Mouse (Mus musculus) layer of hippocampus, postnatal 14 days (tissue): ENCODE measurements around the gene Clcn5. TPM values are rescaled to one million over a fixed set of nuclear protein-coding genes. Genes with fewer than 3 reads are reported as not detected.

ENCODE experiments used
- DNase-seq, 2 experiments: peaks; one replicate each; pipeline ENCODE4 v3.0.0; 2021 to 2022; ENCODE audit warnings: low spot score in 2 of 2, mixed read lengths in 1 of 2
- long read RNA-seq, 2 experiments: library from polyadenylated mRNA; stranded (forward); transcript quantifications; one replicate each; pipeline ENCODE4 v2.0.0; 2021
- total RNA-seq, 2 experiments: library from RNA; stranded (reverse); gene quantifications; 2 replicates each; pipeline ENCODE4 v1.2.3; 2021

The Clcn5 gene
- 10 to 100 TPM; 13.3 to 16.6 TPM for total RNA-seq
- long read RNA-seq, experiment 1, partial matches to known transcripts: 1 of 1 reads
- long read RNA-seq, experiment 1, other reads (novel, unspliced or antisense): 0 of 1 reads
- long read RNA-seq, experiment 2, partial matches to known transcripts: 0 of 1 reads
- long read RNA-seq, experiment 2, other reads (novel, unspliced or antisense): 1 of 1 reads

- peak; percentile 92 to 97 for DNase-seq
These were observed at the start of gene Clcn5 for GRCm38 (mm10) chrX:7319089-7319721. TSS of gene Clcn5 (minus strand) at chrX:7319358.

GRCm38 (mm10) chrX:7325455-7325854 lies 6.3 kb upstream of the Clcn5 start:
- no peak for DNase-seq

- peak; percentile 54 to 66 for DNase-seq
These were observed 3.1 kb upstream of the Clcn5 start for GRCm38 (mm10) chrX:7322288-7322687.

GRCm38 (mm10) chrX:7320571-7320970 lies 1.4 kb upstream of the Clcn5 start:
- no peak for DNase-seq

- no peak for DNase-seq
These were observed 570 bp downstream of the Clcn5 start for GRCm38 (mm10) chrX:7318551-7319025.

GRCm38 (mm10) chrX:7315115-7315514 lies 4.0 kb downstream of the Clcn5 start:
- peak in 1 of 2 experiments; percentile 34 for DNase-seq

- DNase-seq: no peak
These were observed 4.5 kb downstream of the Clcn5 start for GRCm38 (mm10) chrX:7314645-7315044.

GRCm38 (mm10) chrX:7308242-7308641 lies 10.9 kb downstream of the Clcn5 start:
- DNase-seq: no peak

- DNase-seq: no peak
These were observed 12.3 kb downstream of the Clcn5 start for GRCm38 (mm10) chrX:7306861-7307260.

GRCm38 (mm10) chrX:7292981-7293380 lies 26.2 kb downstream of the Clcn5 start:
- DNase-seq: no peak

GRCm38 (mm10) chrX:7292151-7292768 lies 26.9 kb downstream of the Clcn5 start:
- DNase-seq: no peak

GRCm38 (mm10) chrX:7288976-7289375 lies 30.2 kb downstream of the Clcn5 start:
- DNase-seq: no peak

GRCm38 (mm10) chrX:7287051-7287734 lies 32.0 kb downstream of the Clcn5 start:
- DNase-seq: no peak

- no peak for DNase-seq
These were observed 36.5 kb downstream of the Clcn5 start for GRCm38 (mm10) chrX:7282636-7283035.

- DNase-seq: peak in 1 of 2 experiments; percentile 45
These were observed 39.4 kb downstream of the Clcn5 start for GRCm38 (mm10) chrX:7279722-7280121.

- DNase-seq: no peak
These were observed 42.6 kb downstream of the Clcn5 start for GRCm38 (mm10) chrX:7276564-7276963.

GRCm38 (mm10) chrX:7261149-7261548 lies 58.0 kb downstream of the Clcn5 start:
- no peak for DNase-seq

GRCm38 (mm10) chrX:7260400-7261113 lies 58.6 kb downstream of the Clcn5 start:
- DNase-seq: no peak

GRCm38 (mm10) chrX:7259718-7260117 lies 59.4 kb downstream of the Clcn5 start:
- no peak for DNase-seq

- DNase-seq: no peak
These were observed 63.1 kb downstream of the Clcn5 start for GRCm38 (mm10) chrX:7256022-7256421.

- no peak for DNase-seq
These were observed 115.1 kb downstream of the Clcn5 start for GRCm38 (mm10) chrX:7204099-7204498.
